Mouse (Mus musculus) thymus, adult 2 months (tissue): ENCODE results near the gene Ikzf5.

Experiments
- CTCF ChIP-seq: fragments of 200-500 bp; IDR thresholded peaks from 2 replicates; pipeline ENCODE4 v1.5.1; 2012; ENCODE audit warnings: mild to moderate bottlenecking, control low read depth, low read length, moderate library complexity, borderline replicate concordance; ENCODE audit not compliant: control insufficient read depth, poor library complexity, insufficient read depth; ENCODE audit errors: extremely low read depth
- POLR2A ChIP-seq: fragments of 200-500 bp; IDR thresholded peaks from 2 replicates; pipeline ENCODE4 v1.6.1; 2012; ENCODE audit warnings: mild to moderate bottlenecking, low read length, control low read depth, moderate library complexity; ENCODE audit not compliant: control insufficient read depth, poor library complexity, insufficient read depth; ENCODE audit errors: extremely low read depth

- TF ChIP-seq CTCF (no peak), POLR2A (no peak)
Observed at GRCm38 (mm10) chr7:131424912-131425311, 14.6 kb upstream of the Ikzf5 start.
